Mouse (Mus musculus) liver, postnatal 0 days (tissue): ENCODE measurements at regions not wholly inside any gene's neighbourhood (a gene's known extent, or its start where the extent isn't known, plus 50 kb on each side); places are given as distances from the start of the nearest gene placed in this dataset.

Experiments
- CTCF ChIP-seq: sonication (generic); IDR thresholded peaks from 2 replicates; pipeline ENCODE4 v1.5.1; 2016; ENCODE audit warnings: antibody characterized with exemption, low read depth
- EP300 ChIP-seq: IDR thresholded peaks from 2 replicates; pipeline ENCODE4 v1.6.1; 2016; ENCODE audit warnings: antibody characterized with exemption, low read depth, mild to moderate bottlenecking

DNA sequence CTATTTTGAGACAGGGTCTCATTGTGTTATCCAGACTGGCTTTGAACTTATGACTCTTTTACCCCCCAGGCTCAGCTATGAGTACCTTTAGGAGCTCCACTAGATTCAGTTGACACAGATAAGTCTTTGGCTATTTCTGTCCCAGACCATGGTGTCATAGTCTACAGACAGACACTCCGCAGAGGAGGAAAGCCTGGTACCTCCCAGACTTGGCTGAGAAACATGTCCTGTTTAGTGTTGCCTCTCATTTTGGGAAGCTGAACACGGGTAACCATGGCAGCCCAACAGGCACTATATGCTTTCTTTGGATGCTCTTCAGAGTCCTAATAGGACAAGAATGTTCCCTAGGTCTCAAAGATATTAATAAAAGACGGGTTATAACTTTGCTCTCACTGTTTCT is 429.0 kb downstream of the Matn1 start:
- no peak for TF ChIP-seq CTCF
- TF ChIP-seq EP300, result no peak
